Mouse (Mus musculus): ENCODE measurements around the gene Tapt1. TPM values are rescaled to one million over a fixed set of nuclear protein-coding genes. Genes with fewer than 3 reads are reported as not detected.

Gene Tapt1
- total and polyA plus RNA-seq, 3 experiments: 20.1 to 58.3 (median 52.8) TPM

DNA sequence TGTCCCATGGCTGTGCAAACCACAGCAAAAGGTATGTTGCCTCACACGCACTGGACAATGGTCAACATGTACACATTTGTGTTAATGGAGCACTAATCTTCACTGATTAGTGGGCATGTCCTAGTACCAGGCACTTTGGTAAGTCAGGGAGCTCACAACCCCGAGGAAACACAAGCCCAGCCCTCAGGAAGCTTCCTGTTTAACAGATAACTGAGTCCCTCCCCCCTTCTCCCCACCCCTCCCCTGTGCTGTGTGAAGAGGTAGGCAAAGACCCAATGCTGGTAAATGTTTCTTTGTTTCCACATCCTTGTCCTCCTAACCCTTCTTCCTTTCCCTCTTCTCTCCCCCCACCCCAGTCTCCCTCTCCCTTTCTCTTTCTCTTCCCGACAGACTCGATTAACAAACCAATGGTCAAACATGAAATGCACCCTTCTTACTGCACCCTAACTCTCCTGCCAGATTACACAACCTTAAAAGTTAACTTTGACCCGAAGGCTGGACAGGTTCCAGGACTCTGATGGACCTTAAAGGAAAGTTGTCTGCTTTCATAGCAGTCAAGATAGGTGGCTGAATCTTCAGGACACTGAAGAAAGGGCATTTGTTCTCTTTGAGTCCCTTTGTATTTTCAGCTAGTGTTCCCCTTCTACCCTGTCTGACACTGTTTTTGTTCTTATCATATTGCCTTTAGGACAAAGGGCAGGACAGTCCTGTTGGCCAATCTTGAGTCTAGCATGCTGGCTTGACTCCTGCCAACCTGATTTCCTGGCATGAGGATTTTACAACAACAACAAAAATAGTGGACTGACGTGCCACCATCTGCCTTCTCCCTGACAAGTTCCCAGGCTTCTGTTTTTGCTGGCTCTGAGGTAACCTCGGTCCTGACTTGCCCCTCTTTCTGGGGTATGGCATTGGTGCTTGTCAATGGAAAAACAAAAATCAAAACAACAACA is 13.0 kb upstream of the Tapt1 start:
- no peak overlapping the region for H3K4me3 ChIP-seq (ENCODE audit: low read depth, low read length)
- H3K9me3 ChIP-seq (replicated peaks): no peaks in the 10 kb centered on the region
- TF ChIP-seq GATA2 (IDR thresholded peaks at IDR 0.05; ENCODE audit: borderline replicate concordance, low read depth, low read length) (no peak), POLR2AphosphoS5 (IDR thresholded peaks at IDR 0.05; ENCODE audit: insufficient replicate concordance, low read depth, low read length) (no peak), CTCF (IDR thresholded peaks at IDR 0.05; ENCODE audit: low read depth, low read length) (no peak), TAL1 (conservative IDR thresholded peaks at IDR 0.05; ENCODE audit: low read depth, low read length) (no peak), GATA1 (IDR thresholded peaks at IDR 0.05; ENCODE audit: borderline replicate concordance, low read length) (no peak)
- peaks cover 3% of the 10 kb centered on the region for H3K27me3 ChIP-seq (ENCODE audit: insufficient read depth, low read length)
- peaks cover 13% of the 10 kb centered on the region for H3K4me1 ChIP-seq (ENCODE audit: insufficient read depth, low read depth, low read length)
- peaks cover 13% of the 10 kb centered on the region for H3K36me3 ChIP-seq (replicated peaks)
- DNase-seq (ENCODE audit: low spot score): no peak
- no peak for ATAC-seq (ENCODE audit: extremely low read depth, insufficient number of reproducible peaks, low FRiP score, poor library complexity, severe bottlenecking)

DNA sequence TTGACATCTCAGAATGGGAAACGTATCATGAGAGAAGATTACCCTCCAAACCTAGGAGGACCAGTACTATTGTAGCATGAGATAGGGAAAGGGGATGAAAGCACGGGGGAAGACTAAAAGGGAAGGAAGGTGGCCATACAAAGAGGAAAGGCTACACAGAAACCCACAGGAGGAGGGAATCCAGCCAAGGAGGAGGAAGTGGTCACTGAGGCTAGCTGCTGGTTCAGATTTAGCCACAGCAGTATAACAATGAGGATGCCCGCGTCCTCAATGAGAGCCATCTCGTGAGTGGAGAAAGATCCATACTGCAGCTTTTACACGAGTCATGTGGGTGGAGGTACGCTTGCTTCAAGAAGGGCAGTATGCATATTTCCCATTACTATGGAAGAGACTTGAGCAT is 11.8 kb upstream of the Tapt1 start:
- no peak overlapping the region for H3K4me3 ChIP-seq (ENCODE audit: low read depth, low read length)
- ATAC-seq (ENCODE audit: extremely low read depth, insufficient number of reproducible peaks, low FRiP score, poor library complexity, severe bottlenecking) (no peak), DNase-seq (ENCODE audit: low spot score) (no peak)
- no peaks in the 10 kb centered on the region for H3K9me3 ChIP-seq (replicated peaks)
- no peak for TF ChIP-seq GATA2 (IDR thresholded peaks at IDR 0.05; ENCODE audit: borderline replicate concordance, low read depth, low read length)
- no peak for TF ChIP-seq CTCF (IDR thresholded peaks at IDR 0.05; ENCODE audit: low read depth, low read length)
- no peak for TF ChIP-seq POLR2AphosphoS5 (IDR thresholded peaks at IDR 0.05; ENCODE audit: insufficient replicate concordance, low read depth, low read length)
- TF ChIP-seq GATA1 (IDR thresholded peaks at IDR 0.05; ENCODE audit: borderline replicate concordance, low read length): no peak
- no peak for TF ChIP-seq TAL1 (conservative IDR thresholded peaks at IDR 0.05; ENCODE audit: low read depth, low read length)
- peaks cover 14% of the 10 kb centered on the region for H3K4me1 ChIP-seq (ENCODE audit: insufficient read depth, low read depth, low read length)
- H3K27me3 ChIP-seq (ENCODE audit: insufficient read depth, low read length): no peaks in the 10 kb centered on the region
- H3K36me3 ChIP-seq (replicated peaks): peaks cover 17% of the 10 kb centered on the region

DNA sequence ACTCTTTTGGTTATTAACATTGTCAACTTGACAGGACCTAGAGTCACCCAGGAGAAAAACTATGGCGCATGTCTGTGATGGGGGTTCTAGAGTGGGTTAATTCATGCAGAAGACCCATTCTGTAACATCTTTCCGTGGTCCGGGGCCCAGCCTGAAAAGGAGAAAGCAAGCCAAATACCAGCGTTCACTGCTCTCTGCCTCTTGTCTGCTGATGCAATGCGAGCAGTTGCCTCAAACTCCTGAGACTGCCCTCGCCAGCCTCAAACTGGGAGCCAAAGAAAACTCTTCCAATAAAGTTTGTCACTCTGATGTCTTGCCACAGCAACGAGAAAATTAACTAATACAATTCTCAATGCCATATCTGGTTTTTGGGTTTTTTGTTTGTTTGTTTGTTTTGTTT is 8.2 kb upstream of the Tapt1 start:
- Histone ChIP-seq H3K4me3 (ENCODE audit: low read depth, low read length) (no peak overlapping the region), H3K9me3 (replicated peaks) (no peaks in the 10 kb centered on the region), H3K27me3 (ENCODE audit: insufficient read depth, low read length) (no peaks in the 10 kb centered on the region), H3K4me1 (ENCODE audit: insufficient read depth, low read depth, low read length) (peaks cover 16% of the 10 kb centered on the region), H3K36me3 (replicated peaks) (peaks cover 30% of the 10 kb centered on the region)
- ATAC-seq (ENCODE audit: extremely low read depth, insufficient number of reproducible peaks, low FRiP score, poor library complexity, severe bottlenecking): no peak
- no peak for DNase-seq (ENCODE audit: low spot score)
- no peak for TF ChIP-seq TAL1 (conservative IDR thresholded peaks at IDR 0.05; ENCODE audit: low read depth, low read length)

GRCm38 (mm10) chr5:44233933-44234332 is 7.5 kb upstream of the Tapt1 start:
- Histone ChIP-seq H3K27me3 (ENCODE audit: insufficient read depth, low read length) (no peaks in the 10 kb centered on the region), H3K36me3 (replicated peaks) (peaks cover 30% of the 10 kb centered on the region), H3K4me1 (ENCODE audit: insufficient read depth, low read depth, low read length) (peaks cover 11% of the 10 kb centered on the region), H3K9me3 (replicated peaks) (no peaks in the 10 kb centered on the region), H3K4me3 (ENCODE audit: low read depth, low read length) (no peak overlapping the region)
- DNase-seq (ENCODE audit: low spot score) (no peak), ATAC-seq (ENCODE audit: extremely low read depth, insufficient number of reproducible peaks, low FRiP score, poor library complexity, severe bottlenecking) (no peak)
- TF ChIP-seq POLR2AphosphoS5 (IDR thresholded peaks at IDR 0.05; ENCODE audit: insufficient replicate concordance, low read depth, low read length): no peak
- no peak for TF ChIP-seq CTCF (IDR thresholded peaks at IDR 0.05; ENCODE audit: low read depth, low read length)
- no peak for TF ChIP-seq GATA2 (IDR thresholded peaks at IDR 0.05; ENCODE audit: borderline replicate concordance, low read depth, low read length)
- TF ChIP-seq TAL1 (conservative IDR thresholded peaks at IDR 0.05; ENCODE audit: low read depth, low read length): no peak
- no peak for TF ChIP-seq GATA1 (IDR thresholded peaks at IDR 0.05; ENCODE audit: borderline replicate concordance, low read length)

DNA sequence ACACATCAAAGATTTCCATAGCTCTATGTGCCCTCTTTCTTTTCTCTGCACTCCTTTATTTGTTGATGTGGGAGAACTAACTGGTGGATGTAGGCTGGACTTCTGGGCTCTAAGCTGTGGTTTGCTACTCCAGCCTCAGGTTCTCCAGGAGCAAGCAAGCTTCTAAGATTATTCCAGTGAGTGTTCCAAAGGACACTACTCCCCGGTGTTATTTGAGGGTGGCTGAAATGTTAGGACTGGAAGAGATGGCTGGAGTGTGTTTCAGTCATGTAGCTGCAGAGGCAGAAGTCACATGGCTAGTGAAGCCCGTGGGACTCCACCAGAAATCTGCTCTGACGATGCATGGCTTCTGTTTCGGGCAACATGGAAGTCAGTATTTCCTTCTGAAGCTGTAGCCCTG is 2.3 kb upstream of the Tapt1 start:
- Histone ChIP-seq H3K4me3 (ENCODE audit: low read depth, low read length) (no peak overlapping the region), H3K4me1 (ENCODE audit: insufficient read depth, low read depth, low read length) (peaks cover 27% of the 10 kb centered on the region), H3K9me3 (replicated peaks) (no peaks in the 10 kb centered on the region), H3K36me3 (replicated peaks) (peaks cover 23% of the 10 kb centered on the region), H3K27me3 (ENCODE audit: insufficient read depth, low read length) (no peaks in the 10 kb centered on the region)
- ATAC-seq (ENCODE audit: extremely low read depth, insufficient number of reproducible peaks, low FRiP score, poor library complexity, severe bottlenecking) (no peak), DNase-seq (ENCODE audit: low spot score) (no peak)
- TF ChIP-seq GATA2 (IDR thresholded peaks at IDR 0.05; ENCODE audit: borderline replicate concordance, low read depth, low read length) (no peak), GATA1 (IDR thresholded peaks at IDR 0.05; ENCODE audit: borderline replicate concordance, low read length) (no peak), POLR2AphosphoS5 (IDR thresholded peaks at IDR 0.05; ENCODE audit: insufficient replicate concordance, low read depth, low read length) (no peak)

GRCm38 (mm10) chr5:44228323-44228722 is 1.9 kb upstream of the Tapt1 start:
- H3K27me3 ChIP-seq (ENCODE audit: insufficient read depth, low read length): no peaks in the 10 kb centered on the region
- H3K4me1 ChIP-seq (ENCODE audit: insufficient read depth, low read depth, low read length): peaks cover 31% of the 10 kb centered on the region
- no peaks in the 10 kb centered on the region for H3K9me3 ChIP-seq (replicated peaks)
- DNase-seq (ENCODE audit: low spot score) (no peak), ATAC-seq (ENCODE audit: extremely low read depth, insufficient number of reproducible peaks, low FRiP score, poor library complexity, severe bottlenecking) (no peak)
- no peak for TF ChIP-seq GATA1 (IDR thresholded peaks at IDR 0.05; ENCODE audit: borderline replicate concordance, low read length)
- no peak for TF ChIP-seq CTCF (IDR thresholded peaks at IDR 0.05; ENCODE audit: low read depth, low read length)
- no peak for TF ChIP-seq POLR2AphosphoS5 (IDR thresholded peaks at IDR 0.05; ENCODE audit: insufficient replicate concordance, low read depth, low read length)
- no peak for TF ChIP-seq GATA2 (IDR thresholded peaks at IDR 0.05; ENCODE audit: borderline replicate concordance, low read depth, low read length)
- TF ChIP-seq TAL1 (conservative IDR thresholded peaks at IDR 0.05; ENCODE audit: low read depth, low read length): no peak
- peaks cover 27% of the 10 kb centered on the region for H3K36me3 ChIP-seq (replicated peaks)
- no peak overlapping the region; the same call in 1 of the 2 replicates for H3K4me3 ChIP-seq (ENCODE audit: low read depth, low read length)

Data from G1E (cell line).